Mouse (Mus musculus) splenic B cell, adult 2 months (primary cell): Measurements from ENCODE around the gene Slc9a3r1.

Experiments used
- DNase-seq: peaks from one replicate; pipeline ENCODE4 v3.0.0-alpha.2; 2011; ENCODE audit warnings: low read depth, low spot score
- H3K27me3 ChIP-seq: 2 replicates; pipeline ENCODE4 v1.6.1; 2012; ENCODE audit warnings: mild to moderate bottlenecking, low read length, moderate library complexity, mixed read lengths; ENCODE audit not compliant: control insufficient read depth, poor library complexity, insufficient read depth, severe bottlenecking
- H3K36me3 ChIP-seq: 2 replicates; pipeline ENCODE4 v1.6.1; 2012; ENCODE audit warnings: mild to moderate bottlenecking, low read length, moderate library complexity, mixed read lengths; ENCODE audit not compliant: control insufficient read depth, poor library complexity, insufficient read depth, severe bottlenecking

The Slc9a3r1 gene

DNA sequence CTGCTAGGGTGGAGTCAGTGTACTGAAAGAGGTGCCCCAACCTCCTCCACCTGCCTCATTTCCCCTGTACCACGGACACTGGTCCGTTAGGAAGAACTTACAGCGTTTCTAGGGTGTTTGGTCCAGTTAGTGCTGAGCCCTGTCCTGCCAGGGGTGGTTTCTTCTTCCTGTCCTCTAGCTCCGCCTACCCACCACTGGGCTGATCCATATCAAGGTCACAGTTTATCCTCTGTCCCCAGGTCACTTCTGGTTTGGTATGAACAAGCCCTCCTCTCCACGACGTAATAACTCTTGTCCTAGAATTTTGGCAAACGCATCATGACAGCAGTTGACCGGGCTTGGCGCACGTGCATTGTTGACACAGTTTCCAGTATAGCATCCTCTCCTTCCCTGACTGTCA is 56.5 kb downstream of the Slc9a3r1 start:
- Histone ChIP-seq H3K36me3 (no peaks in the 10 kb centered on the region), H3K27me3 (no peaks in the 10 kb centered on the region)
- no peak for DNase-seq

DNA sequence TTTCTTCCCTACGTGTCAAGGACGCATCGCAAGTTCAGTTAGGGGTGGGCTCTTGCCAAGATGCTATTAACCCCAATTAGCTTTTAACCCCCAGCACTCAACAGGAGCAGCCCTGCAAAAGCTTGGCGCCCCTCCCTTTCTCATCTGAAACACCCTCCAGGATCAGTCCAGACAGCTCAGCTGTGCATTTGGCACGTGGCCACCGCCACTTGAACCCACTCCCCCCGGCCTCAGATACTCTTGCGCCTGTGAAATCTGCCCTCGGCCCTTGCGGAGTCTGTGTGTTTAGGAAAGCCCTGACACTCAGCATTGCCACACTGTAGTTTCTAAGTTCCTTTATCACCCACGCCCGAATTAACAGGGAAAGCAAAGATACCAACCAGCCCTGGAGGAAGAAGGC is 58.9 kb downstream of the Slc9a3r1 start:
- DNase-seq = no peak
- Histone ChIP-seq H3K36me3 (no peaks in the 10 kb centered on the region; the same call in 1 of the 2 replicates), H3K27me3 (no peaks in the 10 kb centered on the region)

DNA sequence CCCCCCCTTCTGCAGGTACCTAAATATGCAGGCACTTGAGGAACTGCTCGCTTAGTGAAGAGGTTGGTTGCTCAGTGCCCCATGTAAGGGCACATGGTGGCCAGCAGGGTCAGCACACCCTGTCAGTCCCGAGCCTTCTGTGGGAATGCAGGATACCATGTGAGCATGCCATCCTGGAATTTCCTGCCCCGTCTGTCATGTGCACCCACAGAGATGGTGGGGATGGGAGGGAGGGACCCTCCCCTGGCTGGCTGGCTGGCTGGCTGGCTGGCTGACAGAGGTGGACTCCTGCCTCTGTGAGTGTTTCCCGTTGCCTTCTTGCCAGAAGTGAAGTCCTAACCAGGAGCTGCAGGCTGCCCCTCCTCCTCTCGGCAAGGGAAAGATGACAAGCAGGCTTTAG is 59.4 kb downstream of the Slc9a3r1 start:
- DNase-seq = no peak
- Histone ChIP-seq H3K27me3 (no peaks in the 10 kb centered on the region), H3K36me3 (no peaks in the 10 kb centered on the region; the same call in 1 of the 2 replicates)

DNA sequence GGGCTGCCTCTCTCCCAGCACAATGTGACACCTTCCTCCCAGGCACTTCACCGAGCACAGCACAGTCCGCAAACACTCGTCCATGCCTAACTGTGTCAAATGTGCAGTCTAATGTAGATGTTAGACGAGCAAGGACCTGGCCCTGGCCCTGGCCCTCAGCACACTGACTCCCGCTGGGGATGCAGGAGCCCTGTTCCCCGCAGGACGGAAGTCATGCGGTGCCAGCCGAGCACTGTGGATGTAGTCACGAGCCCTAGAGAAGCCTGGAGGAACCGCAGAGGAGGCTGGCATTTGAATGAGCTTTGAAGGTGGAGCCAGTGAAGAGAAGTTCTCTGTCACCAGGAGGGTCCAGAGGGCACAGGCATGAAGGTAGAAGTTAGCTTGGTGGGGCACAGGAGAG is 60.3 kb downstream of the Slc9a3r1 start:
- no peaks in the 10 kb centered on the region for H3K27me3 ChIP-seq
- DNase-seq = no peak
- no peaks in the 10 kb centered on the region; the same call in 1 of the 2 replicates for H3K36me3 ChIP-seq

DNA sequence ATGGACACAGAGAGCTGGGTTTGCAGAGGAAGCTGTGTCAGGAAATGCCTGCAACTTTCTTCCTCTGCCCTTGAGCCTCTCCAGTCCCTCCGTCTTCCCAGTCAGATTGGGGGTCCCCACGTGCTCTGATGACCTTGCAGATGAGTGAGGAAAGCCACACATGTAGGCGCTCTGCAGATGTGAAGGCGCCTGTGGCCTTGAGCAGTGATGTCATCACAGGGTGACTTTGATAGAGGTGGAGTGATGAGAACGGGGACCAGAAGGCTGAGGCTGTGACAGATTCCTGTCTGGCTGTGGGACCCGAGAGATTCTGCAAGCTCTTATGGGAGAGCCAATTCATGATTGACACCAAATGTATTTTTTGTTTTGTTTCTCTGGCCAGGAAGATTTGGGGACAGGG is 60.7 kb downstream of the Slc9a3r1 start:
- DNase-seq = no peak
- H3K36me3 ChIP-seq = no peaks in the 10 kb centered on the region; the same call in 1 of the 2 replicates
- H3K27me3 ChIP-seq = no peaks in the 10 kb centered on the region

DNA sequence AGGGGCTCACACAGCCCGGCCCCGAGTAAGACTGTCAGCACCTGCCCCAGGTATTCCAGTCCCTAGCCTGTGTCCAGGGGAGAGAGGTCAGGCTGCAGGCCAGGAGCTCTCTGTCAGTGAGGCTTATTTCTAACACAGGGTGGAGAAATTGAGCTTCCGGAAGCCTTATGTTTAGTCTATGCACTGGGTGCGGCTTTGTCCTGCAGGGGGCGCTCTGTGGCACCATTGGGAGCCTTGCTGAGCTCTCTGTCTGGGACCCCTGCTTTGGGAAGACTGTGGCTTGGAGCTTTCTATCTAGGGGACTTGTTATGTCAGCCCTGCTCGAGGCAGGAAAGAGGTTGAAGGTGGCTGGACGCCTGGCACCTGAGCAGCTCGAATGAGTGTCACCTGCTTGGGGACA is 61.7 kb downstream of the Slc9a3r1 start:
- Histone ChIP-seq H3K27me3 (no peaks in the 10 kb centered on the region), H3K36me3 (no peaks in the 10 kb centered on the region; the same call in 1 of the 2 replicates)
- DNase-seq = peak; percentile 46

DNA sequence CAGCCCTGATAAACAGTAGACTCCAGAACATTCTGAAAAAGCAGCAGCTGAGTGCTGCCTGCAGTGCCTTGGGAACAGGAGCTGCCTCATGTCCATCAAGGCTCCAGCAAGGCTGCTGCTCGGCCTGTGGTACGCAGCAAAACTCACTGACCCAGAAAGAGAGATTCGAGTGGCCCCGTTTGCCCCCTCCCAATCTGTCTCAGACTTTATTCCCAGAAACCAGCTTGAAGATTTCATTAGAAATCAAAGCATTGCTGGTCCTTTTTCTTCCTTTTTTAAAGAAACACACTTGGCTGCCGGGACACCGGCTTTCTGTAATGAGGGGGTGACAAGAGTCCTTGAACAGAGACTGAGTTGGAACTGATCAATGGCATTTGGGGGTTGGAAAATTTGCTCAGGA is 62.2 kb downstream of the Slc9a3r1 start:
- Histone ChIP-seq H3K36me3 (no peaks in the 10 kb centered on the region; the same call in 1 of the 2 replicates), H3K27me3 (no peaks in the 10 kb centered on the region)
- no peak for DNase-seq

DNA sequence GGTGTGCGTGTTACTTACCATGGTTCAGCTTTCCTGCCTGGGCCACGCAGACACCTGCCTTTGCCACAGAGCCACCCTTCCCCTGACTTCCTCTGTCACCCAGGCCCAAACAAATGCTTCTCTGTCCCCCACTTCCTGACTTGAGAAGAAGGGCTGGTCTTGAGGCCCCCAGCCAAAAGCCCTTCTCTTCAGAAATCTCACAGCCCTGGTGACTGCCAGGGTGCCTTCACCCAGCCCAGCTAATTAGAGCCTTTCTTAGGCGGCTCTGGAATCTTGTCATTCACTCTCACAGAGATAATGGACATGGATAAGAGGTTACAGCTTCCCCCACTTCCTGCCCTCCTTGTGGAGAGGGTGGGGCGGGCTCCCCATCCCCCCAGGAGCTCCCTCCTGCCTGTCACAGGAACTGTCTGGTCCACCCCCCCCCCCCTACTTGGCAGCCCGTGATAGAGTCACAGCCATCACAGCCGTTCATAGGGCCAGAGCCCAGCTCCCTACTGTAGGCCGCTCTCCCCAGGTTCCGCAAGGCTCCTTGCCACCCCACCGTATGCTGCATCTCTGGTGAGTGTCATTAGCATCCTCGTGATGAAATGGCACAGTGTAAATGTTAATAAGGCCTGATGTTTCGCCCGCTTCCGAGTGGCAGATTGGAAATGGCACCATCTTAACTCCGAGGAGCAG is 63.8 kb downstream of the Slc9a3r1 start:
- no peaks in the 10 kb centered on the region; the same call in 1 of the 2 replicates for H3K36me3 ChIP-seq
- no peak for DNase-seq
- no peaks in the 10 kb centered on the region for H3K27me3 ChIP-seq

DNA sequence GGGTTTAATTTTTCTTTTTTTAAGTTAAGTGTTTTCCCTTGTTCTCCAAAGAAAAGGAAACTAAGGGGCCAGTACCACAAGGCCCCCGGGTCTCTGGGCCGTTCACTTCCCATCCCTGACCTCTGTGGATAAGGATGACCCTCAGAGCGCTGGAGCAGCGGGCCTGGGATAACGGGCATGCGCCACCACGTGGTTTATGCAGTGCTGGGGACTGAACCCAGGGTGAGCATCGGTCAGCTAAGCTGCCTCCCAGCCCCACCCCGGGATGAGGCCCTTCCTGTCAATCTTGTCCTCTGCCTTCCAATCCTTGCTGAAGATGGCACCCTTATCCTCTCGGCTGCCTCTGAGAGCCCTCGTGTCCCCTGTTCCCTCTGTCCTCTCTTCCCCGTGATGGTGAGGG is 64.5 kb downstream of the Slc9a3r1 start:
- DNase-seq = no peak
- no peaks in the 10 kb centered on the region; the same call in 1 of the 2 replicates for H3K36me3 ChIP-seq
- H3K27me3 ChIP-seq = no peaks in the 10 kb centered on the region

DNA sequence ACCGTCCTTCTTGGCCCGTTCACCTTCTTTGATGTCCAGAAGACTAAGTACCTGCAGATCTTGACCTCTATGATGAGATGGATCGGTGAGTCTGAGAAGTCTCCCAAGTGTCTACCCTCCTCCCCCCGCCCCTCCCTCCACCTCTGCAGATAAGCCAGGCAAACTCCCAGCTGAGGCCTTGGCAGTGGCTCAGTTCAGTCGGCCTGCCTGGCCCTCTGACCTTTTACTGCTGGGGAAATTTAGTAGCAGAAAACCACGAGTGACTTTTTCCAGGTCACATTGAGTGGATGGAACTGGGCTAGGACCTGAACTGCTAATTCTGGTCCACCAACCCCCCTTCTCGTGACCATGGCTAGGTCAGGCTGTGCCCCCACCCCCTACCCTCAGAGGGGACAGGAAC is 65.3 kb downstream of the Slc9a3r1 start:
- no peaks in the 10 kb centered on the region; the same call in 1 of the 2 replicates for H3K36me3 ChIP-seq
- DNase-seq = no peak
- H3K27me3 ChIP-seq = no peaks in the 10 kb centered on the region

DNA sequence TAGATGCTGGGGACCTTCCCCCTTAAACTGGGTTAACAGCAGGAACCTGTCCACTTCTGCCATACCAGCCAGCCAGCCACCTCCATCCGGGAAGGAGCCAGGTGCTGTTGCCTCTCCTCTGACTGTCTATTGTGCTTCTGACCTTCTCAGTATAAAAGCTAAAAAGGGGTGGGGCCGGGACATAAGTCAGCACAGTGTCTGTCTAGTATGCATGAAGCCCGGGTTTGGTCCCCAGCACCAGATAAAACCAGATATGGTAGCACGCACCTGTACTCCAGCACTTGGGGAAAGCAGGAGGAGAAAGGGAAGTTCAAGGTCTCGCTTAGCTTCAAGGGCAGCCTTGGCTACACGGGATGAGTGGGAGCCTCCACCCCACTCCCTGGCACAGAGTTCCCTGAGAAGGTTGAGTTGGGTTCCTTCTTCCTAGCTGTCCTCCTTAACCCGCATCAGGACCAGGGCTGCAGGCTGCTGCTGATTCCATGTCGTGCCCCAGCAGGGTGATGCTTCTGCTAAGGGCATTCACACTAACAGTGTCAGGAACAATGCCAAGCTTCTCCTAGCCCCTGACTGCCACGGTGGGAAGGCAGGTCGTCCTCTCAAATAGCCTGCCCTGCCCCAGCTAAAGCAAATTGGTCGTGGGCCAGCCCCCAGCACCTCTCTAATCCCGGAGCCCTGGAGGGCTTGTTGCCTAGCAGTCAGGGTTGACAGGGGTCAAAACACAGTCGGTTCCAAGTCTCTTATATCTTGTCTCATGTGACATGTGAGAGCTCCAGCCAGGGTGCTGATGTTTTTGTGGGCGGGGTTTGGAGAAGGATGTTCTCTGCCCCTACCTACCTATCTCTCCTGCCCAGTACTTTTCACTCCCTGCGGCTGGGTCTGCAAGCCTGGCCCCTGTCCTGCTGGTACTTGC is 66.1 kb downstream of the Slc9a3r1 start:
- no peak for DNase-seq
- H3K27me3 ChIP-seq = no peaks in the 10 kb centered on the region
- no peaks in the 10 kb centered on the region; the same call in 1 of the 2 replicates for H3K36me3 ChIP-seq
